Mouse (Mus musculus): ENCODE measurements around the gene Nt5dc1. TPM values are rescaled to one million over a fixed set of nuclear protein-coding genes. Genes with fewer than 3 reads are reported as not detected.

The Nt5dc1 gene
- total RNA-seq, 2 experiments from 2014 or later: 7.5 to 10.9 TPM

- DNase-seq (ENCODE audit: low spot score in 2 of 2): no peak
Observed at GRCm38 (mm10) chr10:34246106-34246505, 172.2 kb downstream of the Nt5dc1 start.

DNA sequence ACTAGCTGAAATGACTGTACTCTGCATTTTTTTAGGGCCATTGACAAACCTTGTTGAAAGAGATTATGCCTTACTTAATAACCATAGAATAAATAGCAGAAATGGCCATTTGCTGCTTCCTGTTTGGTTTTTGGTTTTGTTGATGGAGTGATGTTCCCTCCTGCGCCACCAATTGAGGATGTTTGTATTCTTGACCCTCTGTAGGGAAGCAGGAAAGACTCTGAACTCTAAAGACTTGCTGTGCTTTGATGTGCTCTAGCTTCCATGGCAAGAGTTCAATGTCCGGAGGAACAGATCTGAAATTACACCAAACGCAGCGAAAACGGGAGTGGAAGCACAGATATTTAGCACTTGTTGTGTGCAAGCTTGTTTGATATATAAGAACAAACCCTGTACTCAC, 173.6 kb downstream of the Nt5dc1 start:
- DNase-seq (ENCODE audit: low spot score in 2 of 2): no peak

GRCm38 (mm10) chr10:34238536-34238935, 179.8 kb downstream of the Nt5dc1 start:
- no peak for DNase-seq (ENCODE audit: low spot score in 2 of 2)

Other genes starting within 250 kb of the Nt5dc1 start
- 10 to 100 TPM; 25.0 to 27.0 TPM for gene Dse, start 210.8 kb downstream of the Nt5dc1 start, total RNA-seq (2021)
- 10 to 100 TPM; 49.7 to 51.0 TPM for gene Tspyl1, start 136.4 kb downstream of the Nt5dc1 start, total RNA-seq (2021)
- gene Tspyl4, start 121.1 kb downstream of the Nt5dc1 start, total RNA-seq (2021): 1 to 10 TPM; 2.3 to 2.8 TPM
- gene Col10a1, start 28.6 kb downstream of the Nt5dc1 start, total RNA-seq (2021): not detected
- gene Frk, start 64.8 kb upstream of the Nt5dc1 start, total RNA-seq (2021): 1 to 10 TPM; 5.6 to 6.2 TPM